Mouse (Mus musculus) CH12.LX (cell line): Measurements from ENCODE around the gene Zfp202. TPM values are rescaled to one million over a fixed set of nuclear protein-coding genes. Genes with fewer than 3 reads are reported as not detected.

Experiments
- DNase-seq: peaks from one replicate; pipeline ENCODE4 v3.0.0-alpha.2; 2013; ENCODE audit errors: extremely low read depth
- H3K27ac ChIP-seq: 2 replicates; pipeline ENCODE4 v1.5.1; 2012; ENCODE audit warnings: low read depth, mild to moderate bottlenecking, control low read depth, moderate library complexity; ENCODE audit not compliant: insufficient read depth
- H3K27me3 ChIP-seq: replicated peaks from 2 replicates; pipeline ENCODE3; 2012; ENCODE audit warnings: inconsistent platforms
- H3K36me3 ChIP-seq, 2 experiments: replicated peaks in 1 of 2; 2 replicates each; pipeline versions ENCODE3 to v1.6.1; 2012; ENCODE audit warnings: inconsistent platforms in 1 of 2, low read length in 1 of 2, mild to moderate bottlenecking in 1 of 2, mixed read lengths in 1 of 2, moderate library complexity in 1 of 2; ENCODE audit not compliant: control insufficient read depth in 1 of 2, insufficient read depth in 1 of 2
- H3K4me1 ChIP-seq, 2 experiments: 2 replicates each; pipeline ENCODE4 v1.6.1; 2012; ENCODE audit warnings: inconsistent platforms in 1 of 2, moderate library complexity in 1 of 2; ENCODE audit not compliant: insufficient read depth in 2 of 2, control insufficient read depth in 1 of 2
- H3K4me2 ChIP-seq: 2 replicates; pipeline ENCODE4 v1.6.1; 2012; ENCODE audit warnings: low read depth, mild to moderate bottlenecking, control low read depth; ENCODE audit not compliant: poor library complexity, insufficient read depth, severe bottlenecking
- H3K4me3 ChIP-seq, 3 experiments: fragments of 150-350 bp in 1 of 3; sonication (generic) in 1 of 3; replicated peaks in 1 of 3; 2 replicates each; pipeline versions ENCODE3 to v1.5.1; 2011 to 2012; ENCODE audit warnings: low read depth in 2 of 3, low read length in 2 of 3, mild to moderate bottlenecking in 2 of 3, moderate library complexity in 2 of 3, control low read depth in 1 of 3, improper control_type of control experiment in 1 of 3, inconsistent platforms in 1 of 3, mixed read lengths in 1 of 3; ENCODE audit not compliant: poor library complexity in 1 of 3
- H3K79me2 ChIP-seq: replicated peaks from 2 replicates; pipeline ENCODE4 v1.6.1; 2012; ENCODE audit warnings: mild to moderate bottlenecking, moderate library complexity; ENCODE audit not compliant: control insufficient read depth, poor library complexity, insufficient read depth, severe bottlenecking; ENCODE audit errors: extremely low read depth
- H3K9ac ChIP-seq: 2 replicates; pipeline ENCODE4 v1.6.1; 2012; ENCODE audit warnings: low read depth, mild to moderate bottlenecking, control low read depth, moderate library complexity; ENCODE audit not compliant: insufficient read depth
- H3K9me3 ChIP-seq: replicated peaks from 2 replicates; pipeline ENCODE3; 2012; ENCODE audit warnings: low read length, inconsistent platforms, mixed read lengths
- BHLHE40 ChIP-seq: IDR thresholded peaks from 2 replicates; pipeline ENCODE4 v1.6.1; 2011; ENCODE audit warnings: mild to moderate bottlenecking, low read depth, low read length, improper control_type of control experiment
- CHD1 ChIP-seq: IDR thresholded peaks from 2 replicates; pipeline ENCODE4 v1.6.1; 2012; ENCODE audit warnings: low read depth, low read length, improper control_type of control experiment, inconsistent platforms
- CHD2 ChIP-seq: IDR thresholded peaks from 2 replicates; pipeline ENCODE4 v1.6.1; 2011; ENCODE audit warnings: low read length, improper control_type of control experiment
- E2F4 ChIP-seq: IDR thresholded peaks from 2 replicates; pipeline ENCODE4 v1.6.1; 2011; ENCODE audit warnings: low read depth, low read length, improper control_type of control experiment; ENCODE audit not compliant: insufficient replicate concordance
- ELF1 ChIP-seq: IDR thresholded peaks from 2 replicates; pipeline ENCODE4 v1.6.1; 2014; ENCODE audit warnings: low read depth, mild to moderate bottlenecking, inconsistent platforms, low read length, improper control_type of control experiment
- GABPA ChIP-seq: IDR thresholded peaks from 2 replicates; pipeline ENCODE4 v1.6.1; 2012; ENCODE audit warnings: low read depth, low read length, improper control_type of control experiment, inconsistent platforms; ENCODE audit not compliant: insufficient replicate concordance
- HCFC1 ChIP-seq: IDR thresholded peaks from 2 replicates; pipeline ENCODE4 v1.6.1; 2012; ENCODE audit warnings: low read depth, mild to moderate bottlenecking, inconsistent platforms, low read length, improper control_type of control experiment
- IRF4 ChIP-seq: IDR thresholded peaks from 2 replicates; pipeline ENCODE4 v1.6.1; 2014; ENCODE audit warnings: low read depth, mild to moderate bottlenecking, inconsistent platforms, low read length, improper control_type of control experiment
- JUN ChIP-seq: IDR thresholded peaks from 2 replicates; pipeline ENCODE4 v1.6.1; 2011; ENCODE audit warnings: low read depth, mild to moderate bottlenecking, low read length, improper control_type of control experiment, moderate library complexity; ENCODE audit not compliant: insufficient read depth
- KAT2A ChIP-seq: IDR thresholded peaks from 2 replicates; pipeline ENCODE4 v1.6.1; 2012; ENCODE audit warnings: low read length, improper control_type of control experiment, inconsistent platforms; ENCODE audit not compliant: insufficient replicate concordance
- MAFK ChIP-seq: IDR thresholded peaks from 2 replicates; pipeline ENCODE4 v1.6.1; 2011; ENCODE audit warnings: low read length, improper control_type of control experiment; ENCODE audit not compliant: insufficient replicate concordance
- MAX ChIP-seq: IDR thresholded peaks from 2 replicates; pipeline ENCODE4 v1.6.1; 2011; ENCODE audit warnings: low read length, improper control_type of control experiment
- MAZ ChIP-seq: IDR thresholded peaks from 2 replicates; pipeline ENCODE4 v1.6.1; 2012; ENCODE audit warnings: low read depth, mild to moderate bottlenecking, inconsistent platforms, low read length, improper control_type of control experiment, moderate library complexity
- MXI1 ChIP-seq: IDR thresholded peaks from 2 replicates; pipeline ENCODE4 v1.6.1; 2011; ENCODE audit warnings: mild to moderate bottlenecking, low read depth, low read length, improper control_type of control experiment
- MYC ChIP-seq: IDR thresholded peaks from 2 replicates; pipeline ENCODE4 v1.6.1; 2011; ENCODE audit warnings: low read depth, mild to moderate bottlenecking, improper control_type of control experiment, low read length
- NELFE ChIP-seq: IDR thresholded peaks from 2 replicates; pipeline ENCODE4 v1.6.1; 2011; ENCODE audit warnings: low read depth, low read length, improper control_type of control experiment
- NRF1 ChIP-seq: IDR thresholded peaks from 2 replicates; pipeline ENCODE4 v1.6.1; 2014; ENCODE audit warnings: low read depth, mild to moderate bottlenecking, inconsistent platforms, low read length, improper control_type of control experiment, moderate library complexity
- PAX5 ChIP-seq: IDR thresholded peaks from 2 replicates; pipeline ENCODE4 v1.6.1; 2012; ENCODE audit warnings: low read length, inconsistent platforms, mixed read lengths
- POLR2A ChIP-seq: IDR thresholded peaks from 2 replicates; pipeline ENCODE4 v1.6.1; 2011; ENCODE audit warnings: low read depth, mild to moderate bottlenecking, improper control_type of control experiment, low read length
- RAD21 ChIP-seq: IDR thresholded peaks from 2 replicates; pipeline ENCODE4 v1.6.1; 2011; ENCODE audit warnings: low read depth, mild to moderate bottlenecking, low read length, improper control_type of control experiment, moderate library complexity
- SIN3A ChIP-seq: IDR thresholded peaks from 2 replicates; pipeline ENCODE4 v1.6.1; 2012; ENCODE audit warnings: low read length, improper control_type of control experiment, inconsistent platforms
- SMC3 ChIP-seq: IDR thresholded peaks from 2 replicates; pipeline ENCODE4 v1.6.1; 2011; ENCODE audit warnings: low read depth, low read length, improper control_type of control experiment
- TBP ChIP-seq: conservative IDR thresholded peaks from 2 replicates; pipeline ENCODE4 v1.6.1; 2011; ENCODE audit warnings: low read depth, low read length, improper control_type of control experiment
- TCF12 ChIP-seq: IDR thresholded peaks from 2 replicates; pipeline ENCODE4 v1.6.1; 2014; ENCODE audit warnings: low read depth, mild to moderate bottlenecking, inconsistent platforms, low read length, improper control_type of control experiment
- USF1 ChIP-seq: IDR thresholded peaks from 2 replicates; pipeline ENCODE4 v1.6.1; 2014; ENCODE audit warnings: low read depth, mild to moderate bottlenecking, inconsistent platforms, low read length, improper control_type of control experiment
- ZNF384 ChIP-seq: IDR thresholded peaks from 2 replicates; pipeline ENCODE4 v1.6.1; 2012; ENCODE audit warnings: low read depth, low read length, improper control_type of control experiment, inconsistent platforms
- dilution Hi-C: fragments of 300-500 bp; cut with MboI; formaldehyde crosslinking; loops from 2 replicates; pipeline ENCODE4 v1.14.3; 2020; ENCODE audit warnings: low sequenced_read_pairs; ENCODE audit not compliant: extremely low pct_unique_long_range_greater_than_20kb, extremely low pct_ligation_motif_present
- in situ Hi-C: fragments of 300-500 bp; cut with MboI; formaldehyde crosslinking; loops from 3 replicates; pipeline ENCODE4 v1.14.3; 2019; ENCODE audit warnings: low sequenced_read_pairs, low pct_ligation_motif_present, low pct_unique_long_range_greater_than_20kb, mixed read lengths
- polyA plus RNA-seq: library from polyadenylated mRNA; unstranded; fragments of >175 nt; gene quantifications from 2 replicates; pipeline ENCODE4 v1.2.1, GENCODE M21; 2012; ENCODE audit warnings: low read depth; ENCODE audit not compliant: insufficient read length
- total RNA-seq, 2 experiments: library from RNA; depleted of rRNA; stranded (reverse); fragments of 300-350 nt in 1 of 2; fragments of >200 nt in 1 of 2; gene quantifications; 2 replicates each; pipeline ENCODE4 v1.2.3; 2012 to 2014

Zfp202 gene
- total and polyA plus RNA-seq, 3 experiments = 3.5 to 4.2 (median 3.9) TPM

DNA sequence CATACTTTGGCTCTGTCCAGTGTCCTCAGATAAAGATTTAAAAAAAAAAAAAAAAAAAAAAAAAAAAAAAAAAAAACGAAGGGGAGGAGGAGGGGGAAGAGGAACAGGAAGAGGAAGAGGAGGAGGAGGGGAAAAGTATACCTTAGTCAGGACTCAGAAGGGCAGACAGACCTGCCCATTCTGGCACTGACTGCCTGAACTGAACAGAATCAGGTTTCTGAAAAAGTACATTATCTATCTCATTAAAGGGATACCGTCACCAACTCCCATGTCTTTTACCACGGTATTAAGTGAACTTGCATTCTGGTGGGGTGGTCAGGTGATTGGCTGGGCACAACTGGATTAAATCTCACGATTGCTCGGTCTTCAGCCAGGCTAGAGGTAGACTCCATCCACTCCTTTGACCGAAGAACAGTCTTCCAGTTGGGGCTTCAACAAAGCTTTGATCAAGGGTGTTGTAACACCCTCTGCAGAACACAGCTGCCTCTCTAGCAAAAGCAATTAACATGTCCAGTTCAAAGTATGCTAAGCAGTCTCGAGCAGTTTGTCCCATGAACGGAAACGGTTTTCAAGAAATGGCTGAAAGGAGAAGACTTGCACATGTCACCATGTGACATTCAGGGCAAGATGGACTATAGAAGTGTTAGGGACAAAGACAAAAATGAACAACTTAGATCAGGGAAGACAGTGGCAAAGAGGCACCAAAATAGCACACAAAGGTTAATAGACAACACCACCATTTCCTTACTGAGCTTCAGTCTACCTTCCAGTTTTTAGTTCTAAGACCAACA lies 835 bp upstream of the Zfp202 start:
- peak overlapping the region; percentile 75 for H3K9ac ChIP-seq
- dilution Hi-C loops (no loop called here), in situ Hi-C loops (loop anchor here (10.0 kb wide), 1 partner anchor 56 kb away; the partner anchor contains the start of gene Olfr985)
- no peaks in the 10 kb centered on the region for H3K9me3 ChIP-seq
- peak overlapping the region; percentile 63 for H3K4me2 ChIP-seq
- H3K36me3 ChIP-seq = peaks cover 0 to 7% of the 10 kb centered on the region in 2 experiments
- H3K4me1 ChIP-seq = peaks cover 9 to 40% of the 10 kb centered on the region in 2 experiments
- TF ChIP-seq MYC = peak; percentile 36; the same call in 1 of the 2 replicates
- 0 out of 2 replicates have a peak, but pooled peaks have one; percentile 21 for TF ChIP-seq MAFK
- TF ChIP-seq GABPA = no peak
- TF ChIP-seq ELF1 = peak; percentile 82
- 0 out of 2 replicates have a peak, but pooled peaks have one; percentile 59 for TF ChIP-seq TBP
- no peak for TF ChIP-seq USF1
- TF ChIP-seq HCFC1 = peak; percentile 74
- TF ChIP-seq BHLHE40 = 0 out of 2 replicates have a peak, but pooled peaks have one; percentile 5
- TF ChIP-seq KAT2A = no peak
- TF ChIP-seq MAZ = peak; percentile 46; the same call in 1 of the 2 replicates
- peak; percentile 73 for TF ChIP-seq NELFE
- TF ChIP-seq SMC3 = no peak
- TF ChIP-seq JUN = no peak
- peak; percentile 68 for TF ChIP-seq POLR2A
- 0 out of 2 replicates have a peak, but pooled peaks have one; percentile 44 for TF ChIP-seq TCF12
- no peak for TF ChIP-seq MXI1
- TF ChIP-seq SIN3A = peak; percentile 58; the same call in 1 of the 2 replicates
- peak; percentile 99 for TF ChIP-seq ZNF384
- TF ChIP-seq CHD2 = peak; percentile 72; the same call in 1 of the 2 replicates
- no peak for TF ChIP-seq NRF1
- peak; percentile 25; the same call in 1 of the 2 replicates for TF ChIP-seq CHD1
- no peak for TF ChIP-seq RAD21
- no peak for TF ChIP-seq PAX5
- peak; percentile 8; the same call in 1 of the 2 replicates for TF ChIP-seq IRF4
- 0 out of 2 replicates have a peak, but pooled peaks have one; percentile 37 for TF ChIP-seq E2F4
- peak; percentile 71 for TF ChIP-seq MAX
- peak; percentile 24 for DNase-seq
- no peaks in the 10 kb centered on the region for H3K27me3 ChIP-seq
- peak overlapping the region; percentile 35 for H3K27ac ChIP-seq
- H3K4me3 ChIP-seq = peak overlapping the region; percentile 67 to 86 (median 75)
- peaks cover 6% of the 10 kb centered on the region for H3K79me2 ChIP-seq
